Mouse (Mus musculus) liver, adult 2 months (tissue): ENCODE measurements around the gene Tsc1.

Experiments used
- CTCF ChIP-seq: fragments of 200-500 bp; IDR thresholded peaks from 2 replicates; pipeline ENCODE4 v1.5.1; 2011; ENCODE audit warnings: low read depth, low read length, control low read depth
- POLR2A ChIP-seq: fragments of 200-500 bp; IDR thresholded peaks from 2 replicates; pipeline ENCODE4 v1.6.1; 2011; ENCODE audit warnings: low read length, control low read depth; ENCODE audit not compliant: insufficient read depth; ENCODE audit errors: extremely low read depth

DNA sequence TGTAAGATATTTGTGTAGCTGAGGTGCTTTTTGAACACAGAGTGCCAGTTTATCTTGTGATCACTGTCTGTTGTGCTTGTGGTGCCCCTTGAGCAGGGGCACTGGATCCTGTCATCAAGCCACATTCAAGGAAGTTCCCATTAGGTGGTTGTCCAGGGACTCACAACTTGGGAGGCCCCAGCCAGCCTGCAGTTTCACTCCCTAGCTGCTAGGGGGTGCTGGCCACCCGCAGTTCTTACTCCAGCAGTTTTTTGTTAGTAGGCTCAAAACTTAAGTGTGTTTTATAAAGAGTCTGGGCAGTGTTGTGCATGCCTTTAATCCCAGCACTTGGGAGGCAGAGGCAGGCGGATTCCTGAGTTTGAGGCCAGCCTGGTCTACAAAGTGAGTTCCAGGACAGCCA is 13.3 kb downstream of the Tsc1 start:
- TF ChIP-seq POLR2A: no peak
- peak; percentile 77 for TF ChIP-seq CTCF
